Mouse (Mus musculus) ovary, adult 18-20 months (tissue): ENCODE data around the gene Col18a1.

Source experiments
- DNase-seq: peaks from one replicate; pipeline ENCODE4 v3.0.0; 2022; ENCODE audit warnings: low spot score, mixed read lengths

Col18a1 gene

DNA sequence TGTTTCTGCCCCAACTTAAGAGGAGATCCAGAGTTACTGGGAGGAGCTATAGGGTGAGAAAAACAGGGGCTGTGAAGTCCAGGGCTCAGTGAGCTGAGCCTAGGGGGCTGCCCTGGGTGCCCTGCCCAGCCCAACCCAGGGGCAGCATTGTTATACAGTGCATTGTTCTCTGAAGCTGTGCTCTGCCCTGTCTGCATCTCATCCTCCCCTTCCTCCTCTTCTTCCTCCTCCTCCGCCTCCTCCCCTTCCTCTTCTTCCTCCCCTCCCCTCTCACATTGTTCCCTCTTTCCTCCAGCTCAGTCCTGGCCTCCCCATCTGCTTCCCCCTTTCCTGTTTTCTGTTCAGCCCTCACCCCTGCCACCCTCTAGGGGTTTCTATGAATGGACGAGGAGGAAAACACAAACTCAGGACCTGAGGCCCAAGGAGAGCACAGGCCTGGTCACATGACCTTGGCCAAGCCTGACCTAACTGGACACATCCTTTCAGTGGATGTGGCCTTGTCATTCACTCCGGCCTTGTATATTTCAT, 16.5 kb upstream of the Col18a1 start:
- no peak for DNase-seq

DNA sequence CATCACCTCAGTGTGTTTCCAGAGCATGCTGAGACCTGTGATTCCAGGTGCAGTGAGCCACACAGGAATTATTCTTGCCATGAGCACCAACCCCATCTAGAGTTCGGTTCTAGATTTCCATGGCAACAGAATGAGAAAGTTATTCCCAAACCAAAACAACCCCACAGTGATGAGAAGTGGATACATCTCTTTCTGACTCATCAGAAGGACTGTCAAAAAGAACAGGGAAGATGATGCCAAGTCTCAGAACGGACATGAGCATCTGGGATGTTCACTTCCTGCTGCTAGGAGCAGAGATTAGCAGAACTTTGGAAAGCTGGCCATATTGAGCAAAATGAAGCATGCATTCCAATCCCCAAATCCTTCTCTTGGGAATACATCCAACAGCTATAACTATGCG, 13.8 kb upstream of the Col18a1 start:
- DNase-seq, result no peak

GRCm38 (mm10) chr10:77178691-77179090, 12.3 kb upstream of the Col18a1 start:
- no peak for DNase-seq

GRCm38 (mm10) chr10:77170400-77170799, 4.1 kb upstream of the Col18a1 start:
- DNase-seq, result no peak

- no peak for DNase-seq
Measured at GRCm38 (mm10) chr10:77165318-77165945, 916 bp downstream of the Col18a1 start.

DNA sequence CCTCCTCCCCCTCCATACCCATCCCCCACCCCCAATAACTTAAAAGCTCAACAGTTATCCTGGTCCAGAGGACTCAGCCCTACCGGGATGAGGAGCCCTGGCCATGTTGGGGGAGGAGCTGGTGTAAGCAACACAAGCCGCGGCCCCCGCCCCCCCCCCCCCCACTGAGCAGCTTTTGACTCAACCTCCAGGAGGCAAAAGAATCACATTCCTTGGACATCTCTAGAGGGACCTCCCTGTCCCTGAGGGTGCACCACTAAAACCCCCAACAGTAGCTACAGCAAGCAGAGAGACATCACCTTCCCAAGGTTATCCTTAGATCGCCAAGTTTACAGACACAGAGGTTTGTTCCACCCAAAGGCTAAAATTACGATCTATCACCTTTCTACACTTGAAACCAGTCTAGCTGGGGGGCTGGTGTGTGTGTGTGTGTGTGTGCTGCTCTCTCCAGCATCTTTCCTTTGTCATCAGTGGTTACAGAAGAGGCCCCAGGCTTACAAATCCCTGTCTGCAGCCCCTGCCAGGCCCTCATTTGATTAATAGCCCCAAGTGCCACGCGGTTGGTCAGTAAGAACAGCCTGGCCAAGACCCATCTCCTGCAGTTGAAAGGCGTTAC, 1.8 kb downstream of the Col18a1 start:
- no peak for DNase-seq

- DNase-seq, result no peak
Measured at GRCm38 (mm10) chr10:77164041-77164436, 2.3 kb downstream of the Col18a1 start.

DNA sequence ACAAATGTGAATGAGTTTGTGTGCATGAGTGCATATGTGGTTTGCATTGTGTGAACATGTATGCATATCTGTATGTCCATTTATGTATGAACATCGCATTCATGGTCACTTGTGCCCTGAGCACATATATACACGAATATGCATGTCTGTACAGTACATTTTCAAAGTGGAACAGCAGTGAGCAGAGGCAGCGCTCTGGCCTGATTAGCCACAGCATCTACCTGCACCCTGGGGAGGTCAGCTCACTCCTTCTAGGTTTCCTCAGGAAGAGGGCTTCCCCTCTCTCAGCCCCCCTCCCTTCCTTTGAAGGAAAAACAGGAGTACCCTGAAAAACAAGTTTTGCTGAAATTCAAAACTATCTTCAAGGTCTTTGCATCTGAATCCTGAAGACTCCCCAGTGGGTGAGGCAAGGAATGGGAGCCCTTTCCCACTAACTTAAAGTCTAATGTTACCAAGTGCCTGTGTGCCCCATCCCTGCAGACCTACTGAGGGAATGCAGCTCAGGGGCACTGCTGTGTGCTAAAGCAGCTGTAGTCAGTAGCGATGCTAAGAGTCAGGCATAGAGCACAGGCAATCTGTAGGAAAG, 2.9 kb downstream of the Col18a1 start:
- DNase-seq, result no peak

DNA sequence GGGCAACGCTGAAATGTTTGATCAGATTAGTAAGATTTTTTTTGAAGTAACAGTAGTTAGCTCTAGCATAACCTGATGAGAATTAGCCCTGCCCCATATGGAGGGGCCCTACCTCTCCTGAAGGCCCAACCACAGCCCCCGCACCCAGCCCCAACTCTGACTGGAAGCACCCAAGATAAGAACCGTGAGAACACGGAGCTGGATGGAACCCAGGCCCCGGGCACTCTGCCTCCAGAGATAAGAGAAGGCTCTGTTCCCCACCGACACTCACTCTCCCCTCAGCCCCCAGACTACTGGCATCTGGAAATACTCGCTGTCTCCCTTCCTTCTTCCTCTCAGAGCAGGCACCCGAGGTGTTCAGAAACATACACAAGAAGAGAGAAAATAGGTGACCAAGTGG, 6.8 kb downstream of the Col18a1 start:
- peak; percentile 52 for DNase-seq

DNA sequence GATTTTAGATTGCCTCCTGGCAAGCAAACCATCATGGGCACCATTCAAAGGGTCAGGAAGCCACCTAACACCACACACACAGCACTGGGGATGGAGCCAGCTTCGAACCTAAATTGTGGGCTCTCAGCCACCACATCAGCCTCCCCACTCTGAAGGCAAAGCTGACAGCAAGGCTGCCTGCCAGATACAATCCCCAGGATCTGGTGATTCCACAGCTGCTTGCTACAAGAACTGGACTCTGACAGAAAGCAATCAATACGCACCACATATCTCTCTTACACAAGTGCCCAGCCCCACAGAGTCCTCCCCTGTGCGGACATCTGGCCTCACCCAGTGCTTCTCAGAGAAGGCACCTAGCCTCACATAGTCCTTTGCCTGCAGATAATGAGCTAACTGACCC, 7.4 kb downstream of the Col18a1 start:
- DNase-seq, result no peak

DNA sequence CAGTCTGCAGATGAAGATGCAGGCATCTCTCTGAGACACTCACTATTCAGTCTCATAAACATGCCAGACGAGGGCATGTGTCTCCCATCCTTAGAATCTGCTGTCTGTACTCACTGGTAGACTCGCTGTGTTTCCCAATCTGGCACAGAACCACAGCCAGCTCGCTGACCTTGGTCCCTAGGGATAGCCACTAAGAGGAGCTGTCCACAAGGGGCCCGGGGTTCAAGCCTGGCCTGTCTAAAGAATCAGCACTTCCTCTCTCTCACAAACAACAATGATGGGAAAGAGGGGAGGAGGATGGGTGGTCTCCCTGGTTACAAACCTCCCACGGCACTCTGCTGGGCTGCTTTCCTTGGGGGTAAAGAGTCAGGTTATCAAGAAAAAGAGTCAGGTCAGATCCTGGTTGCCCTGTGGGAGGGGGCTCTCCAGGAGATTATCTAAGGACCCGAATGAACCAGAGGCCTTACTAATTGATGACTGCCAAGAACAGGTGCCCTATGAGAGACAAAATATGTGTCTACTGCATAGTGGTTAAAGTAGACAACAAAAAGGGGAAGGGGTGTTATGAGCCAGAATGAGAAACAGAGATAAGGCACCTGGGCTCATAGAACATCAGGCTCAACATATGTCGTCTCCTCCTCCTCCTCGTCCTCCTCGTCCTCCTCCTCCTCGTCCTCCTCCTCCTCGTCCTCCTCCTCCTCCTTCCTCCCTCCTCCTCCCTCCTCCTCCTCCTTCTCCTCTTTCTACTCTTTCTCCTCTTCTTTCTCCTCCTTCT, 8.9 kb downstream of the Col18a1 start:
- no peak for DNase-seq

GRCm38 (mm10) chr10:77152178-77152621, 14.1 kb downstream of the Col18a1 start:
- DNase-seq, result no peak

- no peak for DNase-seq
Measured at GRCm38 (mm10) chr10:77151551-77152002, 14.8 kb downstream of the Col18a1 start.

GRCm38 (mm10) chr10:77150947-77151521, 15.3 kb downstream of the Col18a1 start:
- no peak for DNase-seq

GRCm38 (mm10) chr10:77150016-77150415, 16.3 kb downstream of the Col18a1 start:
- no peak for DNase-seq

- no peak for DNase-seq
Measured at GRCm38 (mm10) chr10:77147545-77147944, 18.8 kb downstream of the Col18a1 start.

- DNase-seq, result no peak
Measured at GRCm38 (mm10) chr10:77146901-77147463, 19.4 kb downstream of the Col18a1 start.

GRCm38 (mm10) chr10:77145946-77146345, 20.4 kb downstream of the Col18a1 start:
- DNase-seq, result no peak

- DNase-seq, result no peak
Measured at GRCm38 (mm10) chr10:77144372-77144771, 22.0 kb downstream of the Col18a1 start.

DNA sequence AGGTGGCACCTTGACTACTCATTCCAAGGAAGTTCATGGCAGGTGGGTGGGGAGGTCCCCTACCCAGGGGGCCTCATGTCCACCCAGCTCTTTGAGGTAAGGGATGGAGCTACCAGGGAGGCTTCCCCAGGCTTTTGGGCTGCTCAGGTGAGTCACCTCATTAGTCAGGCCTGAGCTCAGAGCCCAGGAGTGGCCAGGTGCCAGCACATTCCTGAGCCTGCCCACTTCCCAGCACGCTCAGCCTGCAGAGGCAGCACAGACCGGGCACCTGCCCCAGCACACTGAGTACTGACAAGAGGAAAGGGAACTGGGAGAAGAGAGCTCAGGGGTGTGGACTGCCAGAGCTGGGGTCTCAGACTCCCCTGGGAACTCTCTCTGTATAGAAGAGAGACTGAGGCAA, 24.0 kb downstream of the Col18a1 start:
- peak; percentile 34 for DNase-seq

DNA sequence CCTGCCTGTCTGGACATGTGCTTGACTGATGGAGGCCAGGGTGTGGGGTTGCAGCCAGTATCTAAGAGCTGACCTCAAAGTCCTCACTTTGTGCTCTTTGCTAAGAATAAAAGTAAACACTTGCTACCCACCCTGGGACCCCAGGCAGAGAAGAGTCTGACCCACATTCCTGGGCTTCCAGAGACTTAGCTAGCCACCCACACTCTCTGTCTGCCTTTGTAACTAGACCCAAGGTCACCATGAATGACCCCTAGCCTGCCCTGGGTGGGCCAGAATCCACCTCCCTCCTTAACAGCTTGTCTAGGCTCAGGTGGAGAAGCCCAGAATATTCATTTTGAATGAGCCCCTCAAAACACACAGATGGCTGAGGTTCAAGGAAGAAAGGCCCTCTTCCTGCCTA, 28.0 kb downstream of the Col18a1 start:
- no peak for DNase-seq

DNA sequence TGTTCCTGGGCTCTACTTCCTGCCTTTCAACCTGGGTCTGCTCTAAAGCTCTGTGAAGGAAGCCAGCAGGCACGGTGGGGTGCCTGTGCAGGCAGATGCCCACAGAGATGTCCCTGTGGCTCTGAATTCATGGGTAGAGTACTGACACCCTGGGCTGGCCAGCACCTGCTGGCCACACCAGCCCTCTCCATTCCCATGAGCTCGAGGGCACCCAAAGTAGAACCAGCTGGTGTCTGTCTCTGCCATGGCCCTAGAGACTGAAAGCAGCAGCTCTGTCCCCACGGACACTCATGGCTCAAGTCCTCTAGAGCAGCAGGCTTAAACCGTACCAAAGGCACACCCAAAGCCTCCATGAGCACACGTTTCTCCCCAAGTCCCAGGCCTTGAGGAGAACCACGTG, 30.1 kb downstream of the Col18a1 start:
- DNase-seq, result no peak
